15 mouse cellular contexts compared by ENCODE assay signal in genomic region chr4:137503509-137503971, GRCm38 (mm10). TPM values are rescaled to one million over a fixed set of nuclear protein-coding genes. Genes with fewer than 3 reads are reported as not detected.
DNase-seq lines count a peak whose midpoint lies in the region; ATAC-seq and TF ChIP-seq lines count a peak whose summit lies in the region.
"Had no signal": no experiment of that assay in that cellular context is flagged by ENCODE, and none has a peak within 500 bp of the region (broad histone marks: within the 10 kb centered on the region; RNA-seq: fewer than 3 reads in every experiment).

No protein-coding gene starts in this region.

- H3K9me3 ChIP-seq in intestine, embryonic 15.5 days = no peaks in the 10 kb centered on the region
- H3K9me3 ChIP-seq in intestine, postnatal 0 days (ENCODE audit: control insufficient read depth) = no peaks in the 10 kb centered on the region
- no peaks in the 10 kb centered on the region for H3K9me3 ChIP-seq in midbrain, embryonic 16.5 days (replicated peaks; ENCODE audit: control insufficient read depth, low read length, poor library complexity, severe bottlenecking)
- H3K9me3 ChIP-seq in midbrain, embryonic 15.5 days = no peaks in the 10 kb centered on the region
- no peaks in the 10 kb centered on the region for H3K9me3 ChIP-seq in limb, embryonic 10.5 days (replicated peaks)

- no peak for TF ChIP-seq CTCF in intestine, postnatal 0 days (IDR thresholded peaks at IDR 0.05; ENCODE audit: low read depth)

- H3K4me3 ChIP-seq in intestine, embryonic 15.5 days (replicated peaks) = no peak overlapping the region
- H3K4me3 ChIP-seq in intestine, postnatal 0 days (ENCODE audit: low read depth, low read length) = no peak overlapping the region
- no peak overlapping the region for H3K4me3 ChIP-seq in midbrain, embryonic 16.5 days (ENCODE audit: low read depth, low read length)
- no peak overlapping the region for H3K4me3 ChIP-seq in midbrain, embryonic 15.5 days
- H3K4me3 ChIP-seq in limb, embryonic 10.5 days = no peak overlapping the region

- H3K4me1 ChIP-seq in intestine, embryonic 15.5 days (replicated peaks) = peaks cover 12% of the 10 kb centered on the region
- H3K4me1 ChIP-seq in intestine, postnatal 0 days (replicated peaks; ENCODE audit: control insufficient read depth, insufficient read depth, low read length) = no peaks in the 10 kb centered on the region
- no peaks in the 10 kb centered on the region for H3K4me1 ChIP-seq in midbrain, embryonic 16.5 days (ENCODE audit: control insufficient read depth, insufficient read depth, low read length)
- no peaks in the 10 kb centered on the region for H3K4me1 ChIP-seq in midbrain, embryonic 15.5 days
- H3K4me1 ChIP-seq in limb, embryonic 10.5 days = peaks cover 25% of the 10 kb centered on the region

- H3K27me3 ChIP-seq in intestine, embryonic 15.5 days (replicated peaks) = no peaks in the 10 kb centered on the region
- H3K27me3 ChIP-seq in intestine, postnatal 0 days (replicated peaks; ENCODE audit: control insufficient read depth, insufficient read depth, low read length) = no peaks in the 10 kb centered on the region
- no peaks in the 10 kb centered on the region for H3K27me3 ChIP-seq in midbrain, embryonic 16.5 days (ENCODE audit: control insufficient read depth, insufficient read depth, low read depth, low read length)
- H3K27me3 ChIP-seq in midbrain, embryonic 15.5 days (replicated peaks) = no peaks in the 10 kb centered on the region
- no peaks in the 10 kb centered on the region for H3K27me3 ChIP-seq in limb, embryonic 10.5 days (ENCODE audit: low read depth, poor library complexity, severe bottlenecking)

- ATAC-seq in intestine, embryonic 15.5 days = peak; percentile 32; the same call in 1 of the 2 replicates
- ATAC-seq in intestine, postnatal 0 days = no peak
- 0 out of 2 replicates have a peak, but pooled peaks have one; percentile 32 for ATAC-seq in midbrain, embryonic 16.5 days
- no peak for ATAC-seq in midbrain, embryonic 15.5 days (replicated peaks)

- H3K36me3 ChIP-seq in intestine, embryonic 15.5 days = peaks cover 16% of the 10 kb centered on the region
- H3K36me3 ChIP-seq in intestine, postnatal 0 days (ENCODE audit: control insufficient read depth, insufficient read depth) = peaks cover 9% of the 10 kb centered on the region
- H3K36me3 ChIP-seq in midbrain, embryonic 16.5 days (ENCODE audit: control insufficient read depth, insufficient read depth, low read length) = no peaks in the 10 kb centered on the region
- no peaks in the 10 kb centered on the region for H3K36me3 ChIP-seq in midbrain, embryonic 15.5 days (replicated peaks)
- peaks cover 63% of the 10 kb centered on the region for H3K36me3 ChIP-seq in limb, embryonic 10.5 days

- 68% methylated on average over 6 of the region's 6 CpGs for WGBS in intestine, embryonic 15.5 days
- 76% methylated on average over 6 of the region's 6 CpGs for WGBS in intestine, postnatal 0 days
- 81% methylated on average over 6 of the region's 6 CpGs for WGBS in midbrain, embryonic 16.5 days
- WGBS in midbrain, embryonic 15.5 days = 82% methylated on average over 6 of the region's 6 CpGs
- 90% methylated on average over 6 of the region's 6 CpGs for WGBS in limb, embryonic 10.5 days

- no peak overlapping the region for H3K9ac ChIP-seq in intestine, embryonic 15.5 days
- H3K9ac ChIP-seq in intestine, postnatal 0 days (ENCODE audit: low read depth, low read length) = no peak overlapping the region
- no peak overlapping the region for H3K9ac ChIP-seq in midbrain, embryonic 16.5 days (ENCODE audit: low read depth, low read length)
- H3K9ac ChIP-seq in midbrain, embryonic 15.5 days = no peak overlapping the region

- H3K27ac ChIP-seq in intestine, embryonic 15.5 days = no peak overlapping the region
- no peak overlapping the region for H3K27ac ChIP-seq in intestine, postnatal 0 days (ENCODE audit: low read depth, low read length)
- H3K27ac ChIP-seq in midbrain, embryonic 16.5 days (ENCODE audit: low read length) = no peak overlapping the region
- no peak overlapping the region for H3K27ac ChIP-seq in midbrain, embryonic 15.5 days
- H3K27ac ChIP-seq in limb, embryonic 10.5 days = peak overlapping the region; percentile 14; the same call in 1 of the 2 replicates

- peak; percentile 48 to 51 for DNase-seq in adrenal gland, adult (ENCODE audit: inconsistent age in 2 of 2, low spot score in 1 of 2)
- no peak for DNase-seq in adrenal gland, adult 2 months
- DNase-seq in limb, embryonic 10.5 days (ENCODE audit: low spot score) = no peak
- no peak for DNase-seq in kidney, adult 9 months
- DNase-seq: cerebellum, adult 2 months; lung, postnatal 4 days had no signal

- no peak overlapping the region for H3K4me2 ChIP-seq in intestine, embryonic 15.5 days (replicated peaks)
- H3K4me2 ChIP-seq in intestine, postnatal 0 days (replicated peaks; ENCODE audit: low read depth) = no peak overlapping the region
- no peak overlapping the region for H3K4me2 ChIP-seq in midbrain, embryonic 16.5 days (ENCODE audit: low read length)
- no peak overlapping the region for H3K4me2 ChIP-seq in midbrain, embryonic 15.5 days

RNA-seq across cellular contexts. Expression of gene Hspg2, which starts 35.0 kb away (rescaled TPM):
- 100 to 1,000 TPM in 1 of 2 experiments, 10 to 100 TPM in 1; 87.4 to 150 TPM for total RNA-seq in adrenal gland, adult 2 months (2021)
- polyA plus RNA-seq in adrenal gland, adult 2 months (2012; rRNA removed) = 122 and 125 TPM in 2 replicates
- polyA plus RNA-seq in intestine, embryonic 15.5 days (2015; fragmentation: Nextera tagmentation; extraction: Ambion mirVana) = 20.9 and 23.0 TPM in 2 replicates
- 16.3 and 16.4 TPM in 2 replicates for polyA plus RNA-seq in intestine, postnatal 0 days (2015; fragmentation: Nextera tagmentation; extraction: Ambion mirVana)
- 3.4 and 3.6 TPM in 2 replicates for polyA plus RNA-seq in midbrain, embryonic 16.5 days (2015; fragmentation: Nextera tagmentation; extraction: Ambion mirVana)
- 4.0 and 4.1 TPM in 2 replicates for polyA plus RNA-seq in midbrain, embryonic 15.5 days (2015; fragmentation: Nextera tagmentation; extraction: Ambion mirVana)
- 20.8 and 23.3 TPM in 2 replicates for polyA plus RNA-seq in limb, embryonic 10.5 days (2016; fragmentation: Nextera tagmentation; extraction: Ambion mirVana)

RNA-seq across cellular contexts. Expression of gene 1700013G24Rik, which starts 50.5 kb away (rescaled TPM):
- not detected for total RNA-seq in adrenal gland, adult 2 months (2021)
- not detected in 2 replicates for polyA plus RNA-seq in adrenal gland, adult 2 months (2012; rRNA removed)
- polyA plus RNA-seq in intestine, embryonic 15.5 days (2015; fragmentation: Nextera tagmentation; extraction: Ambion mirVana) = not detected in 2 replicates
- polyA plus RNA-seq in intestine, postnatal 0 days (2015; fragmentation: Nextera tagmentation; extraction: Ambion mirVana) = not detected in 2 replicates
- polyA plus RNA-seq in midbrain, embryonic 16.5 days (2015; fragmentation: Nextera tagmentation; extraction: Ambion mirVana) = not detected in 2 replicates
- not detected in 2 replicates for polyA plus RNA-seq in midbrain, embryonic 15.5 days (2015; fragmentation: Nextera tagmentation; extraction: Ambion mirVana)
- not detected in 2 replicates for polyA plus RNA-seq in limb, embryonic 10.5 days (2016; fragmentation: Nextera tagmentation; extraction: Ambion mirVana)
- total RNA-seq: adrenal gland, postnatal 10 days; gastrocnemius, adult 18-20 months; MEL had no signal
- polyA plus RNA-seq: cerebellum, adult 2 months; kidney, embryonic 14.5 days; neural tube, embryonic 11.5 days had no signal

Comparison
In these comparisons a context has a peak if more than half of its experiments do, and no peak if none do; other contexts are left out.
1. DNase-seq: peak in adrenal gland, adult (2 of 2); none in adrenal gland, adult 2 months (single experiment), limb, embryonic 10.5 days (single experiment) and kidney, adult 9 months (single experiment).
2. ATAC-seq: peak in intestine, embryonic 15.5 days (single experiment) and midbrain, embryonic 16.5 days (single experiment); none in intestine, postnatal 0 days (single experiment) and midbrain, embryonic 15.5 days (single experiment).